Mouse (Mus musculus) forebrain, embryonic 16.5 days (tissue): ENCODE data around the gene Il1r2. TPM values are rescaled to one million over a fixed set of nuclear protein-coding genes. Genes with fewer than 3 reads are reported as not detected.

ENCODE experiments used
- ATAC-seq: fragments of 200-750 bp; cut with Nextera tagmentation; 2 replicates; pipeline ENCODE4 v1.8.0; 2017; ENCODE audit warnings: mild to moderate bottlenecking, moderate library complexity
- H3K27ac ChIP-seq: fragments of 300-500 bp; sonication (generic); 2 replicates; pipeline ENCODE4 v1.5.1; 2014; ENCODE audit warnings: low read length, control low read depth
- H3K27me3 ChIP-seq: fragments of 300-500 bp; sonication (generic); replicated peaks from 2 replicates; pipeline ENCODE4 v1.6.1; 2014; ENCODE audit warnings: low read length; ENCODE audit not compliant: control insufficient read depth, insufficient read depth
- H3K36me3 ChIP-seq: fragments of 300-500 bp; sonication (generic); 2 replicates; pipeline ENCODE4 v1.6.1; 2014; ENCODE audit not compliant: control insufficient read depth, insufficient read depth
- H3K4me1 ChIP-seq: fragments of 300-500 bp; sonication (generic); replicated peaks from 2 replicates; pipeline ENCODE4 v1.6.1; 2014; ENCODE audit warnings: low read length; ENCODE audit not compliant: control insufficient read depth, insufficient read depth
- H3K4me2 ChIP-seq: fragments of 300-500 bp; sonication (generic); 2 replicates; pipeline ENCODE4 v1.6.1; 2014; ENCODE audit warnings: mild to moderate bottlenecking, low read length, control low read depth
- H3K4me3 ChIP-seq: fragments of 300-500 bp; sonication (generic); replicated peaks from 2 replicates; pipeline ENCODE4 v1.5.1; 2014; ENCODE audit warnings: mild to moderate bottlenecking, low read length, control low read depth
- H3K9ac ChIP-seq: fragments of 300-500 bp; sonication (generic); replicated peaks from 2 replicates; pipeline ENCODE4 v1.6.1; 2014; ENCODE audit warnings: low read depth, low read length, control low read depth
- H3K9me3 ChIP-seq: fragments of 300-500 bp; sonication (generic); 2 replicates; pipeline ENCODE4 v1.6.1; 2016; ENCODE audit warnings: low read length; ENCODE audit not compliant: control insufficient read depth
- WGBS: fragments of 180-500 bp; shearing (Covaris S2); extraction: QIAGEN DNeasy Blood & Tissue Kit; methylation state at CpG from one replicate; pipeline ENCODE4 v1.1.7; 2014; 5-methylcytosine and 5-hydroxymethylcytosine counted together
- polyA plus RNA-seq: library from polyadenylated mRNA; unstranded; fragments of >200 nt; fragmentation: Nextera tagmentation; extraction: Ambion mirVana; gene quantifications from 2 replicates; pipeline ENCODE4 v1.2.1, GENCODE M21; 2015

Il1r2 gene
- polyA plus RNA-seq, 1 experiment from 2014 or later: 0.20 TPM

DNA sequence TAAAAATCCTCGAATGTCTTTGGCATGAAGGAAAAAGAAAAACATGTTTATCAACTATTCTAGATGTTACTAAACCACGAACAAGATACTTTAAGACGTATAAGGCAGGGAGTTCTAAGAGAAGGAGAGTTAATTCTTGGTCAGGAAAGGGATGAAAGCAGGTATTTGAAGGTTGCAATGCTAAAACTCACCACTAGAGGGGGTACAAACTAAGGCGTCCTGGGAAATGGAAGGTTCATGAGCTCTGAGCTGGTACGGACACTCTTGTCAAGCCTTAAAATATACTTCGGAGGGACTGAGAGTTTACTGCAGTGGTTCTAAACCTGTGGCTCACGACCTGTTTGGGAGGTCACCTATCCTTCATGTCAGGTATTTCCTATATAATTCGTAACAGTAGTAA lies 41.4 kb downstream of the Il1r2 start:
- Histone ChIP-seq H3K36me3 (no peaks in the 10 kb centered on the region), H3K4me1 (no peaks in the 10 kb centered on the region), H3K9me3 (no peaks in the 10 kb centered on the region), H3K27ac (no peak overlapping the region), H3K9ac (no peak overlapping the region), H3K4me2 (no peak overlapping the region), H3K27me3 (no peaks in the 10 kb centered on the region), H3K4me3 (no peak overlapping the region)
- 49% methylated on average over 8 of the region's 8 CpGs for WGBS
- ATAC-seq: no peak

- Histone ChIP-seq H3K27me3 (no peaks in the 10 kb centered on the region), H3K9me3 (no peaks in the 10 kb centered on the region), H3K4me2 (no peak overlapping the region), H3K4me3 (no peak overlapping the region), H3K9ac (no peak overlapping the region), H3K27ac (no peak overlapping the region), H3K36me3 (no peaks in the 10 kb centered on the region), H3K4me1 (no peaks in the 10 kb centered on the region)
- 8% methylated on average over 7 of the region's 8 CpGs for WGBS
- ATAC-seq: peak; percentile 54; the same call in 1 of the 2 replicates
Measured at GRCm38 (mm10) chr1:40116422-40116821, 42.5 kb downstream of the Il1r2 start.

GRCm38 (mm10) chr1:40117565-40117964 lies 43.7 kb downstream of the Il1r2 start:
- H3K9me3 ChIP-seq: no peaks in the 10 kb centered on the region
- H3K4me1 ChIP-seq: no peaks in the 10 kb centered on the region
- no peak overlapping the region for H3K4me2 ChIP-seq
- no peaks in the 10 kb centered on the region for H3K36me3 ChIP-seq
- ATAC-seq: no peak
- no peak overlapping the region for H3K9ac ChIP-seq
- H3K4me3 ChIP-seq: no peak overlapping the region
- WGBS: 27% methylated on average over 9 of the region's 10 CpGs
- H3K27me3 ChIP-seq: no peaks in the 10 kb centered on the region
- no peak overlapping the region for H3K27ac ChIP-seq

GRCm38 (mm10) chr1:40124237-40124636 lies 50.4 kb downstream of the Il1r2 start:
- Histone ChIP-seq H3K9ac (no peak overlapping the region), H3K4me3 (no peak overlapping the region), H3K27ac (no peak overlapping the region), H3K36me3 (no peaks in the 10 kb centered on the region), H3K27me3 (no peaks in the 10 kb centered on the region), H3K9me3 (no peaks in the 10 kb centered on the region), H3K4me2 (no peak overlapping the region), H3K4me1 (no peaks in the 10 kb centered on the region)
- 84% methylated on average over 4 of the region's 4 CpGs for WGBS
- ATAC-seq: no peak

GRCm38 (mm10) chr1:40128481-40128880 lies 54.6 kb downstream of the Il1r2 start:
- Histone ChIP-seq H3K36me3 (no peaks in the 10 kb centered on the region), H3K27me3 (no peaks in the 10 kb centered on the region), H3K9ac (no peak overlapping the region), H3K27ac (no peak overlapping the region), H3K9me3 (no peaks in the 10 kb centered on the region), H3K4me2 (no peak overlapping the region), H3K4me3 (no peak overlapping the region), H3K4me1 (no peaks in the 10 kb centered on the region)
- no peak for ATAC-seq
- WGBS: 88% methylated on average over 4 of the region's 4 CpGs

GRCm38 (mm10) chr1:40129321-40129720 lies 55.4 kb downstream of the Il1r2 start:
- H3K9me3 ChIP-seq: no peaks in the 10 kb centered on the region
- H3K4me3 ChIP-seq: no peak overlapping the region
- H3K4me1 ChIP-seq: no peaks in the 10 kb centered on the region
- no peak overlapping the region for H3K4me2 ChIP-seq
- WGBS: 47% methylated on average over 2 of the region's 2 CpGs
- H3K36me3 ChIP-seq: no peaks in the 10 kb centered on the region
- no peak overlapping the region for H3K9ac ChIP-seq
- no peaks in the 10 kb centered on the region for H3K27me3 ChIP-seq
- no peak overlapping the region for H3K27ac ChIP-seq
- ATAC-seq: no peak

DNA sequence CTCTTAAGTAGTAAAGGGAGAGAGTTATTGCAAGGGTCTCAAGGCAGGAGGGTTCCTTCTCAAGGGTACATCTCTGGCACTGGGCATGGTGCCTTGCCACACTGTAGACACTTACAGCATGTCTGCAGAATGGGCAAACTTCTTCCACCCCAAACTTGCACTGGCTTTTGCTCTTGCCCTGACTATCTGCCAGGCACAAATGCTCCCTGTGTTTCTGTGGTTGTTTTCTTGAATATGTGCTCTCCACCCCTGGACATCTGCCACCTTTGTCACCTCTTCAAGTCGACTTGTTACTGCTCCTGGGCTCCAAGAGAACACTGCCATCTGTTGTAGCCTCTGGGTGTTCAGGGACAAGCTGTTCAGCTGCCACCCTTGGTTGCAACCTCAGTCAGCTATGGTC lies 57.8 kb downstream of the Il1r2 start:
- no peak overlapping the region for H3K27ac ChIP-seq
- no peaks in the 10 kb centered on the region for H3K4me1 ChIP-seq
- no peaks in the 10 kb centered on the region for H3K9me3 ChIP-seq
- H3K36me3 ChIP-seq: no peaks in the 10 kb centered on the region
- WGBS: 42% methylated on average over 1 of the region's 1 CpGs
- no peak overlapping the region for H3K4me2 ChIP-seq
- H3K4me3 ChIP-seq: no peak overlapping the region
- ATAC-seq: no peak
- no peaks in the 10 kb centered on the region for H3K27me3 ChIP-seq
- H3K9ac ChIP-seq: no peak overlapping the region

DNA sequence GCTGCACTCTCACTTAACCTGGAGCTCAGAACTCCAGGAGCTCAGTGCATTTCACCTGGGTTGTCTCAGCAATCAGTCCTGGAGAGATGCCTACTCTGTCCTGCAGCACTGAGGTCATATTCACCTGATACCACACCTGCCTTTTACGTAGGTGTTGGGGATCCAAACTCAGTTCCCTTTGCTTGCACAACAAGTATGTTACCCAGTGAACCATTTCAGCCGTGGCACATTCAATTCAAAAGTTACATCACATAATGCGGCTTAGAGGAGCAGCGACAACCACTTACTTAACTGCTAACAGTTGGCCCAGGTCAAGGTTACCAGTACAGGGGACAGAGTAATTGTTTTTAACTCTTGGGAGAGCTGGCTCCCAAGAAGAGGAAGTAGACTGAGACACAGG lies 58.8 kb downstream of the Il1r2 start:
- ATAC-seq: no peak
- Histone ChIP-seq H3K9me3 (no peaks in the 10 kb centered on the region), H3K36me3 (no peaks in the 10 kb centered on the region), H3K4me1 (no peaks in the 10 kb centered on the region), H3K4me2 (no peak overlapping the region), H3K27ac (no peak overlapping the region), H3K27me3 (no peaks in the 10 kb centered on the region), H3K9ac (no peak overlapping the region), H3K4me3 (no peak overlapping the region)
- WGBS: 92% methylated on average over 4 of the region's 4 CpGs

- Histone ChIP-seq H3K4me3 (no peak overlapping the region), H3K36me3 (no peaks in the 10 kb centered on the region), H3K27ac (no peak overlapping the region), H3K9me3 (no peaks in the 10 kb centered on the region), H3K9ac (no peak overlapping the region), H3K27me3 (no peaks in the 10 kb centered on the region), H3K4me1 (no peaks in the 10 kb centered on the region), H3K4me2 (no peak overlapping the region)
- no peak for ATAC-seq
- 71% methylated on average over 3 of the region's 3 CpGs for WGBS
Measured at GRCm38 (mm10) chr1:40133567-40133966, 59.7 kb downstream of the Il1r2 start.

DNA sequence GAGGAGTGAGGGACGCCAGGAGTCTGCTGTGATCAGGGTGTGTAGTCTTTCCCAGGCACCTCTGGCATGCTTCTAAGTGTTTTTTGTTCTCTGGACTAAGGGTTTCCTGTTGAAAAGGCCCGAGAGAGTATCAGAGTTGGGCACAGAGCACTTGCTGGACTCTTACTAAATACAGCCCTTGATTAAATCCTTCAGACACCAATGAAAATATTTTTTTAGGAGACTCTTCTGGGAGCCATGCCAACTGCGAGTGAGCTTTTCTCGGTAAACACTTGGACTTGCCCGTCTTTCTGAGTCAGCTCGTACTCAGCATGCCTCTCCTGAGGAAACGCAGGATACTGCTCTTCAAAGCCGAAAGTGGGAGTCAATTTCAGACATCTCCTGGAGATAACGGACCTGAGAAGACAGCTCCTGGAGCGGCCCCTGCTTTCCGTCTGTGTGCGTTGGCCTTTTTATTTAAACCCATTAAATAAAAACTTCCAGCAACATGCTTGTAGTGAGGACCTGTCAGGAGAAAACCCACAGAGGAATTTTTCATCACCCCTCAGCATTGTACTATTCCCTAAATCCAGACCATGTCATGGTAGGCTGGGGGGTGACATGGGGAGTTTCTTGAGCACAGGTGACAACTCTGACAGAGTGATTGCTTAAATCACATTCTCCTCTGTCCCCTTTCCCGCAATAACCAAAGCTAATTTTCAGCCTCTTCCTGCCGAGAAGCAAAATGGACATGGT lies 66.1 kb downstream of the Il1r2 start:
- H3K36me3 ChIP-seq: no peaks in the 10 kb centered on the region
- H3K27ac ChIP-seq: no peak overlapping the region
- ATAC-seq: no peak
- WGBS: 58% methylated on average over 14 of the region's 14 CpGs
- no peak overlapping the region for H3K4me3 ChIP-seq
- no peaks in the 10 kb centered on the region for H3K4me1 ChIP-seq
- H3K27me3 ChIP-seq: no peaks in the 10 kb centered on the region
- H3K4me2 ChIP-seq: no peak overlapping the region
- no peaks in the 10 kb centered on the region for H3K9me3 ChIP-seq
- no peak overlapping the region for H3K9ac ChIP-seq
